Mouse (Mus musculus): ENCODE data around the gene Colgalt1. TPM values are rescaled to one million over a fixed set of nuclear protein-coding genes. Genes with fewer than 3 reads are reported as not detected.

Colgalt1 gene
- polyA plus RNA-seq, 1 experiment from 2014 or later: 53.6 TPM

- Histone ChIP-seq H3K27ac (no peak overlapping the region), H3K27me3 (ENCODE audit: low read depth, poor library complexity, severe bottlenecking) (peaks cover 23% of the 10 kb centered on the region), H3K9me3 (replicated peaks) (no peaks in the 10 kb centered on the region), H3K4me1 (peaks cover 29% of the 10 kb centered on the region), H3K4me3 (no peak overlapping the region), H3K36me3 (no peaks in the 10 kb centered on the region)
- no peak for DNase-seq (ENCODE audit: low spot score)
- 87% methylated on average over 9 of the region's 9 CpGs for WGBS
Observed at GRCm38 (mm10) chr8:71572847-71573633, 37.8 kb upstream of the Colgalt1 start.

- 76% methylated on average over 7 of the region's 7 CpGs for WGBS
- no peak for DNase-seq (ENCODE audit: low spot score)
- Histone ChIP-seq H3K36me3 (no peaks in the 10 kb centered on the region), H3K4me3 (no peak overlapping the region), H3K4me1 (peaks cover 16% of the 10 kb centered on the region), H3K27me3 (ENCODE audit: low read depth, poor library complexity, severe bottlenecking) (peaks cover 13% of the 10 kb centered on the region), H3K9me3 (replicated peaks) (no peaks in the 10 kb centered on the region), H3K27ac (no peak overlapping the region)
Observed at GRCm38 (mm10) chr8:71574426-71574825, 36.4 kb upstream of the Colgalt1 start.

GRCm38 (mm10) chr8:71575020-71575419, 35.8 kb upstream of the Colgalt1 start:
- DNase-seq (ENCODE audit: low spot score): no peak
- 75% methylated on average over 1 of the region's 1 CpGs for WGBS
- Histone ChIP-seq H3K4me3 (no peak overlapping the region), H3K27ac (no peak overlapping the region), H3K36me3 (no peaks in the 10 kb centered on the region), H3K4me1 (peaks cover 14% of the 10 kb centered on the region), H3K9me3 (replicated peaks) (no peaks in the 10 kb centered on the region), H3K27me3 (ENCODE audit: low read depth, poor library complexity, severe bottlenecking) (peaks cover 16% of the 10 kb centered on the region)

- Histone ChIP-seq H3K9me3 (replicated peaks) (no peaks in the 10 kb centered on the region), H3K4me1 (0 out of 2 replicates have a peak, but pooled peaks cover 4% of the 10 kb centered on the region), H3K36me3 (peaks cover 5% of the 10 kb centered on the region), H3K27ac (no peak overlapping the region), H3K27me3 (ENCODE audit: low read depth, poor library complexity, severe bottlenecking) (peaks cover 30% of the 10 kb centered on the region), H3K4me3 (no peak overlapping the region)
- WGBS: 75% methylated on average over 4 of the region's 4 CpGs
- DNase-seq (ENCODE audit: low spot score): no peak
Observed at GRCm38 (mm10) chr8:71577856-71578387, 32.9 kb upstream of the Colgalt1 start.

GRCm38 (mm10) chr8:71579009-71579408, 31.8 kb upstream of the Colgalt1 start:
- no peak overlapping the region for H3K4me3 ChIP-seq
- WGBS: 64% methylated on average over 1 of the region's 1 CpGs
- peaks cover 7% of the 10 kb centered on the region for H3K36me3 ChIP-seq
- H3K4me1 ChIP-seq: 0 out of 2 replicates have a peak, but pooled peaks cover 4% of the 10 kb centered on the region
- no peaks in the 10 kb centered on the region for H3K9me3 ChIP-seq (replicated peaks)
- no peak for DNase-seq (ENCODE audit: low spot score)
- H3K27me3 ChIP-seq (ENCODE audit: low read depth, poor library complexity, severe bottlenecking): peaks cover 30% of the 10 kb centered on the region
- no peak overlapping the region for H3K27ac ChIP-seq

- Histone ChIP-seq H3K27ac (no peak overlapping the region), H3K4me1 (0 out of 2 replicates have a peak, but pooled peaks cover 4% of the 10 kb centered on the region), H3K9me3 (replicated peaks) (no peaks in the 10 kb centered on the region), H3K4me3 (no peak overlapping the region), H3K36me3 (peaks cover 12% of the 10 kb centered on the region), H3K27me3 (ENCODE audit: low read depth, poor library complexity, severe bottlenecking) (peaks cover 30% of the 10 kb centered on the region)
- 91% methylated on average over 14 of the region's 14 CpGs for WGBS
- DNase-seq (ENCODE audit: low spot score): no peak
Observed at GRCm38 (mm10) chr8:71579476-71579875, 31.3 kb upstream of the Colgalt1 start.

GRCm38 (mm10) chr8:71580201-71580600, 30.6 kb upstream of the Colgalt1 start:
- DNase-seq (ENCODE audit: low spot score): no peak

GRCm38 (mm10) chr8:71586891-71587290, 23.9 kb upstream of the Colgalt1 start:
- Histone ChIP-seq H3K4me1 (peaks cover 9% of the 10 kb centered on the region), H3K9me3 (replicated peaks) (no peaks in the 10 kb centered on the region), H3K27ac (no peak overlapping the region), H3K4me3 (no peak overlapping the region), H3K36me3 (peaks cover 23% of the 10 kb centered on the region), H3K27me3 (ENCODE audit: low read depth, poor library complexity, severe bottlenecking) (peaks cover 22% of the 10 kb centered on the region; the same call in 1 of the 2 replicates)
- peak; percentile 60 for DNase-seq (ENCODE audit: low spot score)
- WGBS: 79% methylated on average over 2 of the region's 2 CpGs

More at GRCm38 (mm10) chr8:71580201-71580600, 30.6 kb upstream of the Colgalt1 start:
- H3K36me3 ChIP-seq: peaks cover 19% of the 10 kb centered on the region
- H3K27me3 ChIP-seq (ENCODE audit: low read depth, poor library complexity, severe bottlenecking): peaks cover 30% of the 10 kb centered on the region
- H3K4me1 ChIP-seq: 0 out of 2 replicates have a peak, but pooled peaks cover 4% of the 10 kb centered on the region
- no peak overlapping the region for H3K4me3 ChIP-seq
- 40% methylated on average over 9 of the region's 9 CpGs for whole genome bisulfite sequencing
- no peaks in the 10 kb centered on the region for H3K9me3 ChIP-seq (replicated peaks)
- H3K27ac ChIP-seq: no peak overlapping the region

GRCm38 (mm10) chr8:71588762-71589161, 22.0 kb upstream of the Colgalt1 start:
- WGBS: 75% methylated on average over 3 of the region's 3 CpGs

GRCm38 (mm10) chr8:71591017-71591416, 19.8 kb upstream of the Colgalt1 start:
- Histone ChIP-seq H3K27ac (no peak overlapping the region), H3K36me3 (peaks cover 18% of the 10 kb centered on the region), H3K9me3 (replicated peaks) (no peaks in the 10 kb centered on the region), H3K27me3 (ENCODE audit: low read depth, poor library complexity, severe bottlenecking) (peaks cover 21% of the 10 kb centered on the region; the same call in 1 of the 2 replicates), H3K4me1 (peaks cover 38% of the 10 kb centered on the region), H3K4me3 (peak overlapping the region; percentile 90)
- DNase-seq (ENCODE audit: low spot score): no peak
- WGBS: 29% methylated on average over 5 of the region's 5 CpGs

More at GRCm38 (mm10) chr8:71588762-71589161, 22.0 kb upstream of the Colgalt1 start:
- Histone ChIP-seq H3K9me3 (replicated peaks) (no peaks in the 10 kb centered on the region), H3K4me1 (peaks cover 26% of the 10 kb centered on the region), H3K27me3 (ENCODE audit: low read depth, poor library complexity, severe bottlenecking) (peaks cover 21% of the 10 kb centered on the region; the same call in 1 of the 2 replicates), H3K27ac (no peak overlapping the region), H3K36me3 (peaks cover 26% of the 10 kb centered on the region), H3K4me3 (no peak overlapping the region)
- DNase-seq (ENCODE audit: low spot score): no peak

GRCm38 (mm10) chr8:71591471-71592373, 19.1 kb upstream of the Colgalt1 start, which contains the start of gene Pgls:
Pgls (plus strand) TSS chr8:71592176.
- Histone ChIP-seq H3K4me3 (peak within 1 kb of the TSS; percentile 90), H3K27me3 (ENCODE audit: low read depth, poor library complexity, severe bottlenecking) (peaks cover 21% of the 10 kb centered on the region; the same call in 1 of the 2 replicates), H3K4me1 (peaks cover 41% of the 10 kb centered on the region), H3K27ac (peak within 1 kb of the TSS; percentile 97), H3K36me3 (peaks cover 16% of the 10 kb centered on the region), H3K9me3 (replicated peaks) (no peaks in the 10 kb centered on the region)
- peak; percentile 98 for DNase-seq (ENCODE audit: low spot score)
- WGBS: under 1% methylated on average over 71 of the region's 71 CpGs

- peaks cover 21% of the 10 kb centered on the region; the same call in 1 of the 2 replicates for H3K27me3 ChIP-seq (ENCODE audit: low read depth, poor library complexity, severe bottlenecking)
- H3K9me3 ChIP-seq (replicated peaks): no peaks in the 10 kb centered on the region
- H3K36me3 ChIP-seq: peaks cover 16% of the 10 kb centered on the region
- H3K27ac ChIP-seq: peak overlapping the region; percentile 97
- H3K4me1 ChIP-seq: peaks cover 41% of the 10 kb centered on the region
- no peak for DNase-seq (ENCODE audit: low spot score)
- WGBS: 5% methylated on average over 60 of the region's 60 CpGs
- H3K4me3 ChIP-seq: peak overlapping the region; percentile 90
Observed at GRCm38 (mm10) chr8:71592374-71593170, 18.2 kb upstream of the Colgalt1 start.

Data from limb, embryonic 10.5 days (tissue).